Mouse (Mus musculus) heart, postnatal 14 days (tissue): ENCODE measurements at regions not wholly inside any gene's neighbourhood (a gene's known extent, or its start where the extent isn't known, plus 50 kb on each side); places are given as distances from the start of the nearest gene placed in this dataset.
A peak's percentile ranks its signal among the peaks of the same experiment; 100 is the strongest.

ENCODE experiments used
- DNase-seq, 2 experiments: peaks; one replicate each; pipeline ENCODE4 v3.0.0; 2021 to 2022
- intact Hi-C: fragments of 180-260 bp; cut with DNase I; formaldehyde crosslinking; loops from one replicate; pipeline ENCODE4 v1.15.1; 2025

DNA sequence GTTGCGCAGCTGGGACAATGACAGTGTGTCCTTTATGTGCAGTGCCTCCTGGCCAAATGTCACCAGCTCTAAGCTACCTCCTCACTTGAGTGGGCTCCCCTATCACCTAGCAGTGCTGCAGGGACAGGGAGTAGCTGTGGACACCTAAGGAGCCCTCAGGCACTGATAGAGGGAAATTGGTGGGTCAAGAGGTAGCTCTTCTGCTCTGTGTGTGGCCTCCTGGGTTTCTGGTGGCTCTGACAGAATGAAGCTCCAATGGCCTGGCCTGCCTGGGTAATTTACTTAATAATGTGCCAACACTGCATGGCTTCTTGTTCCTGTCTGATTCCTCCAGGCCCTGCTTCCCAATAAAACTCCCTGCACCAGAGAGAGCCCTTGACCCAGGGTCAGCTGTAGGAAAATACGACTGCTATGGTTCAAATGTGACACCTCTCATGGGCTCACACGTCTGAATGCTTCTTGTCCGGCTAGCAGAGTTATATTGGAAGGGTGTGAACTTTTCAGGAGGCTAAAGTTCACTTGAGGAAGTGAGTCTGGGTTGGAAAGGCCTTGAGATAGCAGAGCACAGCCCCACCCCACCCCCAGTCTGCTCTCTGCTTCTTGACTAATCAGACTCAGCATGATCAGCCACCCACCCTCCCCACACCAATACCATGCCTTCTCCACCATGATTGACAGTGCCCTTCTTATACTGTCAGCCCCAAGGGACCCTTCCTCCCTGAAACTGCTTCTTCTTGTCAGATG is 142.6 kb downstream of the Rybp start:
- intact Hi-C loops, result loop anchor here (5.0 kb wide), 1 partner anchor 82 kb away; no protein-coding TSS in a partner anchor

DNA sequence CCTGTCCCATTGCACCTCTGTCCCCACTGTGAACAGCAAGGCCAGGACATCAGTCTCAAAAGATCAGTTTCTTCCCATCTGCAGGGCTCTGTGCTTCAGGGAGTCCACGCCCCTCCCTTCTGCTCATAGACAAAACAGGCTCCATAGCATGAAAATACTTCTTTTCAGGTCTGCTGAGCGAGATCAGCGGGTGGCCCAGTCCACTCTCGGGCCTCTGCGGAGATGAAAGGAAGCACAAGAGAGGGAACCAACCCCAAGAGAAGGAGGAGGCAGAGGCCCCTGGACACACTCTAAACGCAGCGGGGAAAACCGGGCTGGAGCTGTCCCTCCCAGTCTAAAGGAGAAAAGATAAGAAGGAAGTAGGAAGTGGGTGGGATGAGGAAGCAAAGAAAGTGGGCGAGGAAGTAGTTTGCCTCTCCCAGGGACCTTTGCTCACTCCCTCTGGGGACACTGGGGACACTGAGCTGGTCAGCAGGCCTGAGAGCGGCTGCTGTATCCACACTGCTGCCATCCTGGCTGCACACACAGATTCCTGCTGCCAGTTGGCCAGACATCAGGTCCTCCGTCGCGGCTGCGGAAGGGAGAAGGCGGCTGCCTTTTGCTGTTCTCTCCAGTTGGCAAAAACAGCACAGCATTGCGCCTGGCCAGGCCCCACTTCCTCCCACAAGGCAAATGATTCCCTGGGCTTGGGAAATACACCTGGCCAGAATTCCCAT is 143.5 kb downstream of the Rybp start:
- peak; percentile 84 to 87 for DNase-seq
- intact Hi-C loops, result loop anchor here (5.0 kb wide), 1 partner anchor 81 kb away; no protein-coding TSS in a partner anchor

More for the DNA sequence above, 142.6 kb downstream of the Rybp start:
- no peak for DNase-seq

DNA sequence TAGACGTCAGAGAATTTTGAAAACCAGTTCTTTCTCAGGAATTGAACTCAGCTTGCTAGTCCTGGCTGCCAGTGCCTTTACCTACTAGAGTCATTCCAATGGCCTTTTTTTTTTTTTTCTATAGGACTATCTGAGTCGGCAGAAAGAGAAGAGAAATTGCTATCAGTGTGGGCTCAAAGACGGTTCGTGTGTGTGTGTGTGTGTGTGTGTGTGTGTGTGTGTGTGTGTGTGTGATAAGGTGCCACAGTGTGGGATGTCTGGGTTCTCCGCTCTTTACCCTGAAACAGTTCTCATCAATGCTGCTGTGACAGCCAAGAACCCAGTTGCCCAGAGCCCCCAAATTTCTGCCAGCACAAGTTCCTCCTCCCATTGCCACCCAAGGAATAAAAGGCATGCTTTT is 146.1 kb downstream of the Rybp start:
- DNase-seq, result no peak
- intact Hi-C loops, result loop anchor here (5.0 kb wide), 1 partner anchor 79 kb away; no protein-coding TSS in a partner anchor

DNA sequence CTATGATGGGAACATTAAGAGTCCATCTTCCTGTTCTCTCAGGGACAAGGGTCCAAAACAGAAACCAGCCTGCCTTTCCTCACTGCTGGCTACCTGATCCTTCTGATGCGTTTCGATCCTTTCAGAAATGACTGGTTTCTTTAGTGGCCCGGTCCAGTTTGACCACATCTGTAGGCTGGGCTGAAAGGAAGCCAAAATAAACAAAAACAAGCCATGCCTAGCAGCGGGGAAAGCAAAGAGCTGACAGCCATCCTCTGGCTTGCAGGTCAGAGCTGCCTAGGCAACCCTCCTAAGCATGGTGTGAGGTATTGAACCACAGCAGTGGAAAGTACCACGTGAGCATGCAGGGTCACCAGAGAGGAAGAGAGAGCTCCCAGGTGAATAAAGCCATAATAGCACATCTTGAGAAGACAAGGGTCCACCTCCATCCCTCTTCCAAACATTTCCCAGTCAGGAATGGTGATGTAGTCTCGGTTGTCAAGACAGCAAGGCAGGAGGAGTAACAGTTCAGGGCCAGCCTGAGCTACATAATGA is 146.6 kb downstream of the Rybp start:
- DNase-seq, result no peak
- intact Hi-C loops, result loop anchor here (5.0 kb wide), 1 partner anchor 78 kb away; no protein-coding TSS in a partner anchor

- intact Hi-C loops, result loop anchor here (5.0 kb wide), 1 partner anchor 78 kb away; no protein-coding TSS in a partner anchor
- DNase-seq, result no peak
Observed at GRCm38 (mm10) chr6:100139809-100140208, 147.5 kb downstream of the Rybp start.

DNA sequence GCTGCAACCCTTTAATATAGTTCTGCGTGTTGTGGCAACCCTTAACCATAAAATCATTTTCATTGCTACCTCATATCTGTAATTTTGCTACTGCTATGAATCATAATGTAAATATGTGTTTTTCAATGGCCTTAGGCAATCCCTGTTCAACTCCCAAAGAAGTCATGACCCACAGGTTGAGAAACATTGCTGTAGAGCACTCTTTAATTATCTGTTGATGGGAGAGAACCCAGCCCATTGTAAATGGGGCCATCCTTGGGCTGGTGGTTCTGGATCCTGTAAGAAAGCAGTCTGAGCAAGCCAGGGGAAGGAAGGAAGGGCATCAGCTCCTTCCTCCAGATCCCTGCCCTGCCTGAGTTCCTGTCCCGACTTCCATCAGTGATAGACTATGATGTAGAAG is 148.6 kb downstream of the Rybp start:
- DNase-seq, result no peak
- intact Hi-C loops, result no loop called here

DNA sequence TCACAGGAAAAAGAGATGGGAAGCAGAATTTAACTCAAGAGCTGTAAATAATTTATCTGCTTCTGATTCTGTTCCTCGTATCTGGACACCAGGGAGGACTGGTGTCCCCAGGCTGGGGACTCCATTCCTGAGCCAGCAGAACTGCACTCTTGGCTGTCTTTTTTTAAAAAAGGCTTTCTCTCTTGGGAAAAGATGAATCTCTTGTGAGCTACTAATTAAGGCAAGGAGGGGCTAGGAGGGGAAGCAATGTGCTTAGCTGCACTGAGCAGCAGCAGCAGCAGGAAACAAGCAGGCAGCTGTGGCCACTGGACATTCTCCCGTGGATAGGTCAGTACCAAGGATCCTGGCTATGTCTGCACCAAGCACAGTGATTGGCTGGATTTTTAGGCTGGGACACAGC is 152.1 kb downstream of the Rybp start:
- no peak for DNase-seq
- intact Hi-C loops, result no loop called here

- DNase-seq, result no peak
- intact Hi-C loops, result no loop called here
Observed at GRCm38 (mm10) chr6:100133970-100134369, 153.3 kb downstream of the Rybp start.

- intact Hi-C loops, result no loop called here
- peak in 1 of 2 experiments; percentile 30 for DNase-seq
Observed at GRCm38 (mm10) chr6:100132916-100133600, 154.2 kb downstream of the Rybp start.

- DNase-seq, result peak; percentile 84 to 89
- intact Hi-C loops, result loop anchor here (5.0 kb wide), 1 partner anchor 115 kb away; no protein-coding TSS in a partner anchor
Observed at GRCm38 (mm10) chr6:100127221-100128143, 159.8 kb downstream of the Rybp start.

GRCm38 (mm10) chr6:100126736-100127135 is 160.5 kb downstream of the Rybp start:
- intact Hi-C loops, result loop anchor here (5.0 kb wide), 1 partner anchor 114 kb away; no protein-coding TSS in a partner anchor
- DNase-seq, result no peak

GRCm38 (mm10) chr6:100126326-100126725 is 161.0 kb downstream of the Rybp start:
- intact Hi-C loops, result loop anchor here (5.0 kb wide), 1 partner anchor 114 kb away; no protein-coding TSS in a partner anchor

GRCm38 (mm10) chr6:100121240-100121639 is 166.0 kb downstream of the Rybp start:
- intact Hi-C loops, result no loop called here
- DNase-seq, result no peak

More at GRCm38 (mm10) chr6:100126326-100126725, 161.0 kb downstream of the Rybp start:
- no peak for DNase-seq

- intact Hi-C loops, result no loop called here
Observed at GRCm38 (mm10) chr6:100120017-100120944, 167.0 kb downstream of the Rybp start.

DNA sequence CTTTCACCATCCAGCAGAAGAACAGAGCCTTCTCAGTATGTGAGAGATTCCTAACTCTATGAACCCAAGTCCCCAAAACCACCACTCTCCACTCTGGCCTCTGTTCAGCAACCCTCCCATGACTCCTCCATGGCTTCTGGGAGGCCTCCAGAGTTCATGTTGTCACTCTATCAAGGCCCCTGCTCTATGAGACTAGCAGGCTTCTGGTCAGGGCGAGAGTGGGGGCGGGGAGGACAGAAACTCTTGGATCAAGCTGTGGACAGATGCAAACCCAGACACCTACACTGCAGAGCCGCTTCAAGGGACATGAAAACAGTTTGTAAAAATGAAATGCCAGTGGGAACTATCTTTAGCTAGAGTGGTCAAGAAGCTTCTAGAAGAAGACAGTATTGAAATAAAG is 170.2 kb downstream of the Rybp start:
- DNase-seq, result no peak
- intact Hi-C loops, result no loop called here

More at GRCm38 (mm10) chr6:100120017-100120944, 167.0 kb downstream of the Rybp start:
- DNase-seq, result no peak

DNA sequence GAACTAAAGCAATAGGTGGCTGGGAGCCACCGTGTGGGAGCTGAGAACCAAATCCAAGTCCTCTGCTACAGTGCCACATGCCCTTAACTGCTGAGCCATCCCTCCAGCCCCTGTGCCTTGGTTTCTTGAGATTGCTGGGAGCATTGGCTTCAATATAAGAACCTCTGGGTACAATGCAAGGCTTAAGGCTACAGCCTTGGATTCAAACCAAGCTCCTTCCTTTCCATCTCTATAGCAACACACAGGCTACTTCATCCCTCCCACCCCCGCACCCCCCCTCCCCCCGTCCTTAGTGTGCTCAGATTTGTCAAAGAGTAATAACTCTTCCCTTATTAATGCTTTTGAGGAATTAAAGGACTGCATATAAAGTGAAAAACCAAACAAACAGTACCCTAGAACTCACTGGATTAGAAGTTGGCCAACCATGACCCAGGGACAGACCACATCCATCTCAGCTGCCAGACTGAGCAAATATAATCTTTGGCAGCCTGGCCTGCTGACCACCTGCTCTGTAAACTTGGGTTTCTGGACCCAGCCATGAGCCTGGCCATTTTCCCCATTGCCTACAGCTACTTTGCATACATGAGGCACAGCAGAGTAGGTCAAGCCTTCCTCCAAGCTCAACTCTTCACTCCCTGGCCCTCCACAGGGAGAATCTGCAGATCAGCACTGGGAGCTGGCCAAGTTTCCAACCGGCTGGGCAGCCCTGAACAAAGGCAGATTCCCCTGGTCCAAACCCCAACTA is 173.7 kb downstream of the Rybp start:
- no peak for DNase-seq
- intact Hi-C loops, result no loop called here

DNA sequence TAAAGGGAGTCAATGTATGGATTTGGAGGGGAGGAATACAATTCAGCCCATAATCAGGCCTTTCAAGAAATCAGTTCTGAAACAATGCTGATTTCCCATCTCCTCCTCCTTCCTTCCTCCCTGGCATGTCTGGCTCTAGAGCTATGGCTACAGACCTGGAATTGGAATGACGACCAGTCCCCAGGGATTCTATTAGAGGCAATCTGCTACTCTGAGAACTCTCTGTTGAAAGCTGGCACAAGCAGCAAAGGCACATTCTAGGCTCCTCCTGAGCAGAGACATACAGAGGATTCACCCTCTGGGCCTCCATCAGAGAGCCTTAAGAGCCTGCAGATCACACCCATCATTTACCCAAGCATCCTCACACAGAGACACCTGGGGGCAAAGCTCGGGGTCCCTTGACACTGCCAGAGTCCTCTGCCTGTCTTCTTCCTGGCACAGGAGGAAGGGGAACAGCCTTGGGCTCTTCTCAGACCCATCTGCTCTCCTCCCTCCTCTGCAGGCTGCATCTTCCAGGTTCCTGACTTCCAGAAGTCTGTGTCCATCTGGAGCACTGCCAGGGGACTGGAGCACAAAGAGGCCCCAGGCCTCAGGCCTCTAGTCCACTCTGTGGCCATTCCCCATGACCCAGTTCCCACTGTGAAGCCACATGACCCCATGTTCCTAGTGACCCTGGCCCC is 176.2 kb downstream of the Rybp start:
- intact Hi-C loops, result no loop called here
- DNase-seq, result peak; percentile 58 to 60
